Mouse (Mus musculus) heart, postnatal 36 days (tissue): ENCODE data around the gene Clrn2. TPM values are rescaled to one million over a fixed set of nuclear protein-coding genes. Genes with fewer than 3 reads are reported as not detected.
A peak's percentile ranks its signal among the peaks of the same experiment; 100 is the strongest.
"Not testable (repeated sequence)": the region's sequence is repeated elsewhere in the genome, so short reads cannot be mapped to it uniquely, and the experiment has no call there.

Source experiments
- DNase-seq, 2 experiments: peaks; one replicate each; pipeline ENCODE4 v3.0.0; 2021 to 2022
- intact Hi-C: fragments of 180-260 bp; cut with DNase I; formaldehyde crosslinking; loops from one replicate; pipeline ENCODE4 v1.15.1; 2025
- total RNA-seq, 2 experiments: library from RNA; stranded (reverse); gene quantifications; 2 replicates each; pipeline ENCODE4 v1.2.3; 2021

Gene Clrn2
- total RNA-seq, result not detected

DNA sequence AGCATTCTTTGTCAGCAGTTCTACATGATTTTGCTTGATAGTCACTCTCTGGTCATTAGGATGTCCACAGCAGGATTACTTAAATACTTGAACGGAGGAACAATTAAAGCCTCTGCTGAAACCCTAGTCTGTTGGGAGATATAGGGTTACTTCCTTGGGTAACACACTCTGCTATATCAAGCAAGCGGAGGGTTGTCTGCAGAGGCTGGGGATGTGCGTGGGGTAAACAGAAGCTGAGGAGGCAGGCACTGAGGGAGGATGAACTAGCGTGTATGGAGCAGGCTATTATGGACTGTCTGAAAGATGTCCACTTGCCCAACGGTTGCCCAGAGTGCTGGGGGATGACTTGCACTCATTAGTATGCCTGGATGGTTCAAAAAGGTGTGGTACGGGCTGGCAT lies at the start of gene Clrn2:
Gene Clrn2, plus strand, starts transcription at position 301 of the 400 bp plus-strand sequence.
- no peak for DNase-seq
- intact Hi-C loops, result loop anchor here (5.0 kb wide), 1 partner anchor 1671 kb away; no protein-coding TSS in a partner anchor

DNA sequence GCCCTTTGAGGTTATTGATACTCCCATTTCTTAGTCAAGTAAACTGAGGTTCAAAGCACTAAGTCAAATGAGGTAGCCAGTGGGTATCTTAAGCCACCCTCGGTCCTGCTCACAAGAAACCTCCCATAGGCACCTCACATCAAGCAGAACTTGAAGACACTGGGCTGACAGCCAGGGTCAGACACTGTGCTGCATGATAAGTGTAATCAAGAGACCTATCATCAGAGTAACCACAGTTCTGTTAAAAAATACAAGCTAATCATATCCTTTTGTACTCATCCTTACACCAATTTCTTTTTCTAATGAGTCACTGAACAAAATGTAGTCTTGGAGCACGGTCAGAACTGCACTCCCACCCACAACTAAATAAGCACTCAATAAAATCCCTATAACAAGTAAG lies 47.4 kb upstream of the Clrn2 start:
- DNase-seq, result no peak
- intact Hi-C loops, result no loop called here

DNA sequence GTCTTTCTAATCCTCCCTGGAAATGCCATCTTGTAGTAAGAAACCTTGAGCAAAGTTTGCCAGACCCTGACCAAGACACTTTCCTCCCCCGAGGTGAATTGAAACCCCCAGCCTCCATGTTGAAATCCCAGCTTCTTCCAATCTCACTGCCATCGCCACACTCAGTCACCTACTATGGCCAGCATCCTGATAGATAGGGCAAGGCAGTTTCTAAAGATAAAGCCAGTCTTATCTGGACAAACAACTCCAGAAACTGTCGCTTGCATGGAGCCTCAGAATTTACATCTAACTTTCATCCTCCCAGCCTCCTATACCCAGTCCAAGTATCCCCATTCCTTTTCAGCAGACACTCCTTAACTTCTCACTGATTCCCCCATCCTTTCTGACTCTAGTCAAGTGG lies 37.1 kb upstream of the Clrn2 start:
- DNase-seq, result no peak
- intact Hi-C loops, result no loop called here

DNA sequence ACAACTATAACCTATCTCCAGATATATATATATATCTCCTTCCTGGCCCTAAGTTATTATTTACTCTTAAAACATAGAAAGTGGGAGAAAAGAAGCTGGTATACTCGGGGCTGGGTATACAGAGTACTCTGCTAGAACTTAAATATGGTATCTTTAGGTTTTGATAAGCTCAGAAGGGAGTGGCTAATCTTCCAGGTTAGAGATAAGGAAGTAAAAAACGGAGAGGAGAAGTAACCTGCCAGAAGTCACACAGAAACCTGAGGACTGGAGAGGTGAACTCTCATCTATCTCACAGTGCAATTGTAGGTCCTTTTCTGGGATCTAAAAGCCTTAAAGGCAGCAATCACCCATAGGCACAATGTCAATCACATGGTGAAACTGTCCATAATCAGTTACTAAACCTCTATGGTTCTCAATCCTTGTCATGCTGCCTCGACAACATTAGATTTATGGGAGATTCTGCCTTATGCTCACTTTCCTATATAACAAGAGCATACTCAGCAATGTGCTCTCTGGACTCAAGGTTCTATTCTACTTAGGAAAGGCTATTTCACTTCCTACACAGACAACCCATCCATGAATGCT lies 35.6 kb upstream of the Clrn2 start:
- no peak for DNase-seq
- intact Hi-C loops, result no loop called here

DNA sequence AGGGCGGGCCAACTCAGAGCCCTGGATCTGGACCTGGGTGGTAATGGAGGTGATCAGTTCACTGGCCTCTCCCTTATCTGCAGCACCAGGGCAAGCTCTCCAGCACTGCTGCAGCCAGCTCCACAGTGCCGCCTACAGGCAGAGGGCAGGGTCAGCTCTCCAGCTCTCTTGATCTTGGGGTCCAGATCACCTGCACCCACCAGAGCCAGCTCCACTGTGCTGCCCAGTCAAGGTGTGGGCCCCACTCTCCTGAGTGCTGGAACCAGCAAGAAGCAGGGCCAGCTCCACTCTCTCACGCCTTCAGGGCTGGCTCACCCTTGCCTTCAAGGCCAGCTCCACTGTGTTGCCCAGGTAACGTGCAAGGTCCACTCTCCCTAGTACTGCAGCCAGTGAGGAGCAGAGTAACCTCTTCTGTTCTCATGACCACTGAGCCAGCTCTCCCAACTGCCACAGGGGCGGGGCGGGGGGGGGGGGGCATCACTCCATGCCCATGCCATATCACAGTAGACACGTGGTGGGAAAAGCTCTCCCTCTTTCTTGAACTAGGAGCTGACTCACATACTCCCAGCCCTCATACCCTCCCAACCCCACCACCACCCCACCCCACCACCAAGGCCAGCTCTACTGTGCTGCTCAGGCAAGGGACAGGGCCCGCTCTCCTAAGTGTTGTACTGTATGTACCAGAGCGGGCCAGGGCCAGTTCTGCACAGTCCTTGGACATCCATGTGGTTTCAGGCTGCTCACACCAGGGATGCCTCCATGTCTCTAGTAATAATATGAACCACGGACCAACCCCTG lies 33.5 kb upstream of the Clrn2 start:
- intact Hi-C loops, result no loop called here
- peak in 1 of 2 experiments; percentile 6 for DNase-seq

DNA sequence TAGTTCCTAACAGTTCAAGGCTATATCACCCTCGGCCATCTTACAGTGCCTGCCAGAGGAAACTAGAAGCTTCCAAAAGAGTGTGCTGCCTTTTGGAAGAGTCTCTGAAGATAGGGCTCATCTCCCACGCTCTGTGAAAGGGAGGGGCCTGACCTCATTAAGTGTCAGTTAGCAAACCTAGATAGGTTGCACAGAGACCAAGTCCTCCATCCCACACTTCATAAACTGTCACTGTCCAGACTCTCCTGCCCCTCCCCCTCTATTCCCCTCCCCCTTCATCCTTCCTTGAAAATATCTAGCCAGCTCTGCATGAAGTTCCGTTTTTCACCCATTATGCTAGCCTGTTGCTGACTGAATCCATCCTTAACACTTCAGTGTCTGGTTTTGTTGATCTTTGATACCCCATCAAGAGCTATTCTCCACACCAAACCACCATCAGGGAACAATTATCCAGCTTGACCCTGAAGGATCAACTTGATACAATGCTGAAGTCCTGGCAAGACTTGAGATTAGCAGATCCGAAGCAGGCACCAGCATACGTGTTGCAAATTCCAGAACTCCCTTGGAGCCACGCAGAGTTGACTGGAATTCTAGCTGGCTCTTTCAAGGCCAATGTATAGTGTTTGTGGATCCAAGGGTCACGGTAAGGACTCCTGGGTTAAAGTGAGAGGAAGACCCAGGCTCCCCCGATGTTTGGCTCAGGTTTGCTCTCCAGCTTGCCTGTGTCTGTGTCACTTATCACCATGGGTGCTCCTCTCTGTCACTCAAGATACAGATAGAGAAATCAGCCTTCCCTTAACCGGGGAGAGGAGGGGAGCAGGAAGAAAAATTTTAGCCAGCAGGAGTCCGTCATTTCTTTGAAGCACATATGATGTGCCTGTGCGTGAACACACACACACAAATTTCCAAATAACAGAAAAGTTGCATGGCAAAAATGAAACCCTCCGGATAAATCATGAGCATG lies 31.4 kb upstream of the Clrn2 start:
- no peak for DNase-seq
- intact Hi-C loops, result no loop called here

DNA sequence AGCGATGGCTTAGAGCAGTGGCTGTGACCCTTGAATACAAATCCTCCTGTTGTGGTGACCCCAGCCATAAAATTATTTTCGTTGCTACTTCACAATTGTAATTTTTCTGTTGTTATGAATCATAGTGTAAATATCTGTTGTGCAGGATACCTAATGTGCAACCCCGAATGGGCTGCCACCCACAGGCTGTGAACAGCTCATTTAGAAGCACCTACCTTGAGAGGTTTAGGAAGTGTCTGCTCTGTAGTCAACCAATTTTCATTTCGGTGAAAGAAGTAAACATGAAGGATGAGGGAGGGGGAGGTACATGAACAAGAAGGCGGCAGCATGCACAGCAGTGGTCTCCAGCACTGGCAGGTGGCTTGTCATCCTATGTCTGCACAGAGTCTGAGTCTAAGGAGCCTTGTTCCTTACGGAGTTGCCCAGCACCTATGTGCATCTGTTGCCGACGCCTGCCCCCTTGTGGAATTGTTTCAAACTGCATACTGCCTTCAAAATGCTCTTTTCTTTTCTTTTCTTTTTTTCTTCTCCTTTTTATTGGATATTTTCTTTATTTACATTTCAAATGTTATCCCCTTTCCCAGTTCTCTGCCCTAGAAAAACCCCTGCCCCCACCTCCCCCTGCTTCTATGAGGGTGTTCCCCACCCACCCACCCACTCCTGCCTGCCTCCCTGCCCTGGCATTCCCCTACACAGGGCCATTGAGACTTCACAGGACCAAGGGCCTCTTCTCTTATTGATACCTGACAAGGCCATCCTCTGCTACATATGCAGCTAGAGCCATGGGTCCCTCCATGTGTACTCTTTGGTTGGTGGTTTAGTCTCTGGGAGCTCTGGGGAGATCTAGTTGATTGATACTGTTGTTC lies 29.3 kb upstream of the Clrn2 start:
- intact Hi-C loops, result loop anchor here (1.0 to 2.0 kb wide), 2 partner anchors 1119 to 1140 kb away; no protein-coding TSS in a partner anchor
- DNase-seq, result peak; percentile 30 to 55

DNA sequence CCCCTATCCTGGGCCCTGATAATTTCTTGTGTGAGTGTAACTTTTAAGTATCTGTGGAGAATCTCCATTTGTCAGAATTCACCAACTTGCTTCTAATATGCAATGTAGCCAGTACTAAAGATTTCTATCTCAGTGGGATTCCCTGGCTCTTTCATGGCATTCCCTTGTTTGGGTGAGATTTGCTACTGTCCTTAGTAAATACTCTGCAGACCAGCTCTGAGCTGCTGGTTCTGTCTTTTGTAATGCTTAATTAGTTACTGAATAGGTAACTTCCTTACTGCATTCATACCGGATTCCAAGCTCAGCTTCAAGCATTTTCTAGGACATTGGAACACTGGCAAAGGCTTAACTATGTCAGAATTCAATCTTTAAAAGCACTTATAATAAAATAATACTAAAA lies 27.8 kb upstream of the Clrn2 start:
- not testable (repeated sequence) for DNase-seq
- intact Hi-C loops, result loop anchor here (2.0 kb wide), 1 partner anchor 1121 kb away; no protein-coding TSS in a partner anchor

DNA sequence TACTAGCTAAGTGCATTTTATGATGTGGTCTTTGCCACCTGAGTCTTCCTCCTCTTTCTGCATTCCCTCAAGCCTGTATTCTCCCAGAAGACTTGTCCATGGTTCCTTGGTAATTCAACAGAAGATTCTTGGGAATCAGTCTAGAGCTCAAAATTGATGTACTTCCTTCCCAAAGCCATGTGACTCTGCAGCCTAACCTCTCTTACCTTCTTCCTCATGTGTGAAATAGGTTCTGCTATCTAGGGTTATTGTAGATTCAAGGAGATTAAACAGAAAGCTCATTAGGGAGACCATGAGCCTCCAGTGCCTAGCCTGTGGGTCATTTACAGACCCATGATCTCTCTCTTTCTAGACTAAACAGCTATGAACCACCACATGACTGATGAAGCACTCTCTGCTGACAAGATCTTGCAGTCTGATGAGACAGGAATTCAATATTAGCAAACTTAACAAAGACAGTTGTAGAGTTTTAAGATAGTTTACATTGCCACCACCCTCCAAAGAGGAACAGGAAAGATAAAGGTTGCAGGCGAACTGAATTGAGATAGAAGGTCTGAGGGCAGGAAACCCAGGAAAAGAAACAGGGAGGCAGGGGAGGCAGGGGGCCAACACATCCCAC lies 27.0 kb upstream of the Clrn2 start:
- intact Hi-C loops, result no loop called here

DNA sequence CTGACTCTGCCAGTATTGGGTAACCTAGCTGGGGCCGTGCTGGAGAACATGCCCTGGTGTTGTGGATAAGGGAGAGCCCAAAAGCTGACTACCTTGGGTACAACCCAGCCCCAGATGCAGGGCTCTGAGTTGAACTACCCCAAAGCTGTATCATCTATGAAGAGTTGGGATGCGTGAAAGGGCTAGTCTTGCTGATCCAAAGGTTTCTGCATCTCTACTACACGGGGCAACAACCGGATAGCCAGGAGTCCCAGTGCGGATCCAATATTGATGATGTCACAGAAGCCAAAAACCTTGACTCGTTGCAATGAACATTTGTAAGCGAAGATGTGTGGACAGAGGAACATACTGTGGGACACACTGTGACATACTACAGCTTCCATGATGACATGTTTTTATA lies 25.7 kb upstream of the Clrn2 start:
- no peak for DNase-seq
- intact Hi-C loops, result no loop called here

More for the DNA sequence above, 27.0 kb upstream of the Clrn2 start:
- no peak for DNase-seq

DNA sequence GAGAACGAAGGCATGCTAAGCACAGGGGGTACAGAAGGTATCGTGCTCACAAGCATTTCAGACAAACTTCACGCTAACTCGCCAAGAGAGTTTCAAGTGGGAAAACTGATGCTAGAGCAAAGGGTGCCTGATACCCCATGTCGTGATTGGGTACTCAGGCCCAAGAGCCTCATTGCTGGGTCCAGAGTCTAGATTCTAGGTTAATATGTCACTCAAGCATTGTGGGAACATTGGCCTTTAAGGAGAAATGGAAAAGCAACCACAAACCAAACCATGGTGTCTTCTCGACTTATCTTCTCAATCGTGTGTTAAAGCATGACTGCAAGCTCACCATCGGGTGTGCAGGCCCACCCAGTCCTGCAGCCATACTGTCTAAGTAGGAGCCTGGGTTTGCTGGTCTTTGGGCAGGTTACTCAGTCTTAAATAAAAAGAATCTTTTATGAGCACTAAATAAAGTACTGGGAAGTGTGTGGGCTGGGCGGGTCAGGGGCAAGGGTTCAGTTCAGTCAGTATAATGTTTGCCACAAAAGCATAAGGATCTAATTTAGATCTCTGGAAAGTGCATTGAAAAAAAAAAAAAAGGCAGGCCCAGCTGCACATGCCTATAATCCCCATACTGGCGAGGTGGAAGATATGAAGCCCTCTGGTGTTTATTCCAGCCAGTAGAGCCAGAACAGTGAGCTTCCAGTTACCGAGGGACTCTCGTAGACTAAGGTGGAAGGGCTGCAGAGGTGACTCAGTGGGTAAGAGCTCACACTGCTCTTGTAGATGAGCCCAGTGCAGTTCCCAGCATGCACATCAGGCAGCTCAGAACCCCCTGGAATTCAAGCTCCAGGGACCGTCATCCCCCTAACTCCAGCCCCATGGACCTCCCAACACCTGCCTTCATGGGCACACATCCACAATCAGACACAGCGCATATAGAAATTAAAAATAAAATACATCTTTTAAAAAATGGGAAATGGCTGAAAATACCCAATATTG lies 17.3 kb upstream of the Clrn2 start:
- no peak for DNase-seq
- intact Hi-C loops, result no loop called here

DNA sequence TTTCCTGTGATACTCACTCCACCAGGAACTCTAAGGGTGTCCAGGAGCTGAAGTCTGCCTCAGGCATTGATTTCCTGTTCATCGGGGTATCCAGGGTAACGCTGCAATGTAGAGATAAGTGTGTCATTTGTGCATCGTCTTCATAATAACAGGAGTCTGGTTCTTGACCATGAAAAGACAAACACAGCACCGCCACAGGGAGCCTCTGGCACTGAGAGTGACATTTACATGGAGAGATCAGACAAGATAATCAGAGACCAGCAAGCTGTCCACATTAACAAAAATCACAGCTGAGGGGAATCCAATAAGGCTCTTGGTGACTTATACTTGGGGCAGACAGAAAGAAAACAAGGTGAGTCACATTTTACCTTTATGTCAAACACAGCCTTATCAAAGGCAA lies 15.7 kb upstream of the Clrn2 start:
- intact Hi-C loops, result no loop called here
- DNase-seq, result no peak

DNA sequence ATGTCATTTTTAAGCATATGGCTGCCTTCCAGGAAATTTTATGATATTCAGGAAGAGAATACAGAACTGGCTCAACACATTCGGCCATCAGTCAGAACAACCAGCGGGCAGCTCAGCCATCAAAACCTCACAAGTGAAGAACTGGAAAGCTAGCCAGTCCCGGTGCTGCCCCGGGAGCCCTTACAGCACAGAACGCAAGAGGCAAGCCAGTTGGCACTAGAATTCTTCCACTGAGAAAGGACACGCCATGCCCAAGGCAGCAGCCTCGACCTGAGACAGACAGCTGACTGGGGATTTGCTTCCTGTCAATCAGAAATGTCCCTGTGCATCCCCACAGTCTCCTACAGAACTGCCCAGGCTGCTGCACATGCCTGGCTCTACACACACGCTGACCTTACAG lies 15.2 kb upstream of the Clrn2 start:
- no peak for DNase-seq
- intact Hi-C loops, result no loop called here

DNA sequence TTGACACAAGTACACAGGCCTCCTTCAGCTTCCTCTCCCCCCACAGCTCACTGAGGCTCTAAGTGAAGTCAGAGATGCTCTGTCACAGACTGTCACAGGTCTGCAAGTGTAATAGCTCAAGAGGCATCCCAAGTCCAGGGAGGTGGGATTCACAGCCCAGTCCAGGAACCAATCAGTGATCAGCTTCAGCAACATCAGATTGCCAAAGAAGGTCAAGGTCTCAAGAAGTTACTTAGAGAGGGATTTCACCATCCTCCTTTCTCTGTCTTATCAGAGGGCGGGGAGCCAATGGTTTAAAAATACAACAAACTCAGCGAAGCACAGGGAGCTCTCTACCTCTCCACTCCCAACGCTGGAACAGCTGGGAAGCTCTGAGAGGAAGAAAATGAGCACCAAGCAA lies 12.4 kb upstream of the Clrn2 start:
- intact Hi-C loops, result no loop called here
- DNase-seq, result peak in 1 of 2 experiments; percentile 8

DNA sequence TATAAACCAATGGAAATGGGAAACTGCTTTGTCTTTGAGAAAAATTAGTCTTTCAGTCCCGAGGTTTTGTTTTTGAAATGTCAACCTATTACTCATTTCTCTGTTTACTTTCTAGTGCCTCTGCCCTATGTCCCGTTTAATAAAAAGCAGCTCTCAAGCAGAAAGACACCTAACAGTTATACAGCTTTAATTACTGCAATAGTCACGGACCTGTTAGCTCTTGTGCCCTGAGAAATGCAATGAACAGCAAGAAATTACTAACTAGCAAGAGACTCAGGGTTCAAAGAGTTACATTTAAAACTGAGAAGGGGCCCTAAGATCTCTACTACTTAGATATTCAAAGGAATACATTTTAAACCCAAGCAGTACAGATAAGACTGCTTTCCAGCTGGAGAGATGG lies 11.8 kb upstream of the Clrn2 start:
- intact Hi-C loops, result no loop called here
- no peak for DNase-seq

DNA sequence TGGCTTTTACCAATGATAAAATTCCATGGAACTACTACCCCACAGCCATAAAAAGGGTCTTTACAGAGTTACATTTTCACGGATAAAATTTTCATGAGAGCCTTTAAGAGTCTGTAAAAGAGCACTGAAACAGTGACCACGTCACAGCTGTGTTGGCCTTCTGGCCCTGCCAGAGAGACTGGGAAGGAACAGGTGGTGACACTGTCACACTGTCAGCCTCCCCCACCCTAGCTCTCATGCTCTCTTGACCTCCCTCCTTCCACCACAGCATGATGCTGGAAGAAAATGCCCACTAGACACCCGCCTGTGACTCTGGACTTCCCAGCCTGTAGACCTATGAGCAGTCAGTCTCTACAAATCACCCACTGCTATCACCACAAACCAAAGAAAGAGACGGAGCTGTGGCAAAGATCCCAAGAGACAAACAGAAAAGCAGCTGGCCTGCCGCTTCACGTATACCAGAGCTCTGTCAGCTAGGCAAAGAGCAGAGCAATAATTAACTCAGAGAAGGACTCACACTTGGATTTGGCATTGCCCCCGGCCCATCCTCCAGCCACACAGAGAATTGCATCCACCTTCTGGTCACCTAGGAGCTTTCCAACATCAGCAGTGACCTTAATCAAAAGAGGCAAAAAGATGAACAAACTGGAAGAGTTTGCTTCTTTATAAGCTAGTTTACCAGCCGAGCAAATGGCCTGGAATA lies 9.3 kb upstream of the Clrn2 start:
- intact Hi-C loops, result no loop called here

DNA sequence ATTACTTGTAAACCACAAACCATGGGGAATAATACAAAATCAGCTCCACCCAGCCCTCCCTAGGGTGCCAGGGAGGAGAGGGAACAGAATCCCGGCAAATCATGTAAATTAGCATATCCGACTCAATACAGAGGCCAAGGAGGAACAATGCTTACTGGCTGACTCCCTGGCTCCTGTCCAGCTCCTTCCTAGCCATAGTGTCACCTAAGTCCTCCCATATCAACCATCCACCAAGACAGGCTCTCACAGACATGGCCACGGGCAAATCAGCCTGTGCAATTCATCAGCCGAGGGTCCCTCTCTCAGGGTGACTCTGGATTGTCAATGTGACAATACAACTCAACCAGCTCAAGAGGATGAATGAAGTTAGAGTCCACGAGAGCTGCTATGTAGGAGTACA lies 4.9 kb upstream of the Clrn2 start:
- intact Hi-C loops, result loop anchor here (2.0 to 5.0 kb wide), 2 partner anchors 72 to 1221 kb away; partner anchors contain the start of genes Med28 and Tapt1
- DNase-seq, result no peak

More for the DNA sequence above, 9.3 kb upstream of the Clrn2 start:
- no peak for DNase-seq

DNA sequence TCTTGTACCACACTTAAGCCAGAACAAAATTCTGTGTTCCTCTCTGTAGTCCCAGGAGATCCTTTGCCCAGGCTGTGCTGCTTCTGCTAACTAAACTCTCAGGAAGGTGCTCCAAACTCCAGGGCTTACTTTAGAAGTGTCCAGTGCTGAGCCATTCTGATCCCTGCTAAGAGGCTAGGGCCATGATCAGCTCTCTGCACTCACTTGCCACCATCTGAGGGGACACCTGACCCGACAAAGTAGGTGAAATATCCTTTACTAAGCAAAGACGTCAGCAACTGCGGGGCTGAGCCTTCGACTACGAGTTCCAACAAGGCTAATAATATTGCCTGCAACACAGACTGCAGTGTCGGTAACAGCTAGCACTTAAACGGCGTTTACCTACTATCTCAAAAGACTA lies 4.3 kb upstream of the Clrn2 start:
- intact Hi-C loops, result loop anchor here (2.0 to 5.0 kb wide), 2 partner anchors 72 to 1222 kb away; partner anchors contain the start of genes Med28 and Tapt1
- no peak for DNase-seq
